Mouse (Mus musculus) gastrocnemius, adult 2 months (tissue): Measurements from ENCODE around the gene Cnnm2. TPM values are rescaled to one million over a fixed set of nuclear protein-coding genes. Genes with fewer than 3 reads are reported as not detected.

Experiments
- DNase-seq: peaks from one replicate; pipeline ENCODE4 v3.0.0; 2022
- H3K27ac ChIP-seq: fragments of 200-600 bp; 2 replicates; pipeline ENCODE4 v1.8.1; 2022; ENCODE audit warnings: mild to moderate bottlenecking
- H3K4me3 ChIP-seq: fragments of 200-600 bp; 2 replicates; pipeline ENCODE4 v1.8.1; 2022; ENCODE audit warnings: mild to moderate bottlenecking, moderate library complexity
- CTCF ChIP-seq: fragments of 200-600 bp; IDR thresholded peaks from 2 replicates; pipeline ENCODE4 v1.8.1; 2022; ENCODE audit warnings: antibody characterized with exemption, mild to moderate bottlenecking, moderate library complexity
- intact Hi-C: fragments of 180-260 bp; cut with DNase I; formaldehyde crosslinking; loops from one replicate; pipeline ENCODE4 v1.15.1; 2025
- total RNA-seq, 2 experiments: library from RNA; stranded (reverse); gene quantifications; 2 replicates each; pipeline ENCODE4 v1.2.3; 2021

Cnnm2 gene
- total RNA-seq, 2 experiments from 2014 or later: 2.7 to 3.6 TPM

DNA sequence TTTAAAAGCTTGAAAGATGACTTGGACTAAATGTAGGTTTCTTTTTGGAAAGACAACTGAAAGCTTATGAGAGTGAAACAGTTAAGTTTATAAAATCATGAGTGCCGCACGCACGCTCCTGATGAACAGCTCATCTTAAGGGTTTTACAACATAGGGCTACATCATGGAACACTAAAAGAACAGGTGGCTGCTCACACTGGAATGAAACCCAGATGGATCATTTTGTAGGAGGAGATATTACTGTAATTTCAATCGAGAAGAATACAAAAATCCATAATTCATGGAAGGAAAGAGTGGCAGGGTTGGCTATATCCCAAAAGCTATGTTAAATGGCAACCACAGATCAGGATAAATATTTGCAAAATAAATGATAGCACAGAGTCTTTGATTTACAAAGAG lies 61.1 kb downstream of the Cnnm2 start:
- no peak for DNase-seq
- TF ChIP-seq CTCF: no peak
- intact Hi-C loops: no loop called here
- no peak overlapping the region for H3K4me3 ChIP-seq
- no peak overlapping the region for H3K27ac ChIP-seq

DNA sequence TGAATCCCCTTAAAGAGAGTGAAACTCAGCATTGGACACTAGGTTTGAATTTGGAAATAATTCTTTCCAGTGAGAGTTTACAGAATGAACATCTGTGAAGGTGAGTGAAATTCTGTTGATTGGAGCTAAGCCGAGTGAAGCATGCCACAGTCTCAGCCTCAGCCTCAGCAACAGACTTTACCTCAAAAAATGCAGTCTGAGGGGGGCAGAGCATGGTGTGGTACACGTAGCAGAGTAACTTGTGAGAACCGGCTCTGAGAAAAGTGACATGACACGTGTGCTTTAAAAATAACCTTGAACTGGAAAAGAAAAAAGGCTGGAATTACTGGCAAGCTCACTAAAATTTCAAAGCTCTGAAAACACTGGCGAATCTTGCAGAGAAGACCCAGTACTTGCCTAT lies 62.4 kb downstream of the Cnnm2 start:
- H3K27ac ChIP-seq: no peak overlapping the region
- no peak for TF ChIP-seq CTCF
- no peak overlapping the region for H3K4me3 ChIP-seq
- DNase-seq: no peak
- intact Hi-C loops: no loop called here

DNA sequence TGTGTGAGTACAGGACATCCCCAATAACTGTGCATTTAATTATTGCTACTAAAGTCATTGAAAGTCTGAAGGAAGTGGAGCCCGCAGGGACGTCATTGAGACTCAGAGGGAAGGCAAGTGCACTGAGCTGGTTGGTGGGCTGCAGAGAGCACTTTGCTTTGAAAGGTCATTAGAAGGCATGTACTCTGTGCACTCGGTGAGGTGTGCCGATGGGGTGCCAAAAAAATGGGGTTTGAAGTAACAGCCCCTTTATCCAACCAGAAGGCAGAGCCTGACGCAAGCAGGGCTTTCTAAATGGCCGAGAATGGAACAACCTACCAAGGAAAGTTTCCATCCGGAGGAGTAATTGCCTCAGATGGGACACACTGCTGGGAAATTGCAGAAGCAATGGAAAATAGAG lies 63.5 kb downstream of the Cnnm2 start:
- no peak for TF ChIP-seq CTCF
- H3K4me3 ChIP-seq: no peak overlapping the region
- intact Hi-C loops: no loop called here
- no peak for DNase-seq
- no peak overlapping the region for H3K27ac ChIP-seq

DNA sequence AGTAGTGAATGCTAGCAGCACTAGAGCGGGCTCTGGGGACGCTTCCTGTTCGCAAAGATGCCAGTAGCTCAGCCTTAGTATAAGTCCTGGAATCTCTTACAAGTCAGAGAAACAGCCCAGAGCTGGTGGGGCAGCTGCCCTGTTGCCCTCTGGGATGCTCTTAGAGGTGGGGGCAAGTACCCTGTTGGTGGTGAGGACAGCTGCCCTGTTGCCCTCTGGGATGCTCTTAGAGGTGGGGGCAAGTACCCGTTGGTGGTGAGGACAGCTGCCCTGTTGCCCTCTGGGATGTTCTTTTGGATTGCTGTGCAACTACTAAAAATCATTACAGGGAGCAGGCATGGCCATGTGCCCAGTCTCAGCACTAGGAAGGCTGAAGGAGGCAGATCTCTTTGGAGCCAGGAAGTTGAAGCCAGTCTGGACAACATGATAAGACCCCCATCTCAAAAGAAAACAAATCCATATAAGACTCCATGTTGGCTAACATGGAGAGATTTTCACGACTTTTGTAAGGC lies 66.3 kb downstream of the Cnnm2 start:
- TF ChIP-seq CTCF: no peak
- Histone ChIP-seq H3K27ac (no peak overlapping the region), H3K4me3 (no peak overlapping the region)
- intact Hi-C loops: no loop called here
- DNase-seq: no peak

DNA sequence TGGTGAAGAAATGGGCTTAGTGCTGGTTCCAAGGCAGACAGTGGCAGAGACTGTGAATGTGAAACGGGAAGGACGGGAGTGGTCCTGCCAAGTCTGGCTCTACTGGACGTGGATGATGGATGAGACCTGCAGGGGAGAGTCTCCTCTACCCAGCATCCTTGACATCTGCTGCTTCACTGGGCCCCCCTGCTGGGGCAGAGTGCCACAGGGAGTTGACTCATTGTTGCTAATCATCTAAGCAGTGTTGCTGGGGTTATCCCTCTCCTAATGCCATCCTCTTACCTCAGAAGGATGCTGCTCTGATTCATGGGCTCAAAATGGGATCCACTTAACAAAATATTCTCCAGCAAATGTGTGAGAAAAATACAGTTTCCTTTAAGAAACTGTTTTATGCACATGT lies 67.6 kb downstream of the Cnnm2 start:
- H3K4me3 ChIP-seq: no peak overlapping the region
- no peak for DNase-seq
- intact Hi-C loops: no loop called here
- H3K27ac ChIP-seq: no peak overlapping the region
- TF ChIP-seq CTCF: no peak

DNA sequence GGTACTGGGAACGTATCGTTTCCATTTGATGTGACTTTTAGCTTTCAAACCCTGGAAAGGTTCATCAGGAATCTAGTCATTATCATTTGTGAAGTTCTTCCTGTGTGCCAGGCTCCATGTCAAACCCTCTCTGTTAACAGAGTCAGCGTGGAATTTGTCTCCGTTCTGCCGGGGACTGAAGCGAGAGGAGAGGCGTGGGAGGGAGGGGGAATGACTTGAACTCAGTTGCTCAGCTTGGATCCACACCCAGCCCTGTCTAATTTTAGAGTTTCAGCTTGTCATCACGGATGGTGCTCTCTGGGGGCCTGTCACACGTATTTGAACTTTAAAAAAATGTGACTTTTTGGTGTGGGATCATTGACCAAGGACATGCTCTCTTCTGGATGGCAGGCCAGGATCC lies 70.0 kb downstream of the Cnnm2 start:
- Histone ChIP-seq H3K4me3 (no peak overlapping the region), H3K27ac (no peak overlapping the region)
- TF ChIP-seq CTCF: no peak
- intact Hi-C loops: no loop called here
- no peak for DNase-seq

DNA sequence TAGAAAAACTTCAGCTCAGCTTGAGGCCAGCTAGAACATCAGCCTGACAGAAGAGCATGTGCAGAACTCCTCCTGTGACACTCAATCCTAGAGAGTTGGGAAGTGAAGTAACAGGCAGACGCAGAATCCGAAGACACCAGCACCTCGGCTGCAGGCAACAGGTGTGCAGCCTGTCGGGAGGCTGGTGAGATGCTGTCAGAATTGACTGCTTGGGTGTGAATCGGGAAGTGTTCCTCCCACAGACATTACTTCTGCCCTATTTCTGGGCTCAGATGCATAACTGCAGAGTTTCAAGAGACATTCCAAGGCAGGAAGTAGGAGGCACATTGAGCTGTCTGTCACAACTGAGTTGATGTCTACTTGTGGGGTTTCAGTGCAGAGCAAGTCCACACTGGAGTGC lies 72.9 kb downstream of the Cnnm2 start:
- intact Hi-C loops: no loop called here

DNA sequence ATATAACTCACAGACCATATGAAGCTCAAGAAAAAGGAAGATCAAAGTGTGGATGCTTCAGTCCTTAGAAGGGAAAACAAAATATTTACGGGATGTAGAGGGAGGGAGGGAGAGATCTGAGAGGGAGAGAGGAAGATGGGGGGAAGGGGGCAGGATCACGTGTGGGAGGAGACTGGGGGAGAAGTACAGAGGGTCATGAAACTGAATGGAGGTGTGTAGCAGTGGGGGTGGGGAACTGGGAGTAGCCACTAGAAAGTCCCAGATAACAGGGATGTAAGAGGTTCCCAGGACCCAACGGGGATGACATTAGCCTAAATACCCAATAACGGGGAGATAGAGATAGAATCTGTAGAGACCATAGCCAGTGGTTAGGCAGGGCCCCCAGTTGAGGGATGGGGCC lies 73.9 kb downstream of the Cnnm2 start:
- intact Hi-C loops: no loop called here
- no peak overlapping the region for H3K4me3 ChIP-seq
- no peak for TF ChIP-seq CTCF
- DNase-seq: no peak
- no peak overlapping the region for H3K27ac ChIP-seq

More for the DNA sequence above, 72.9 kb downstream of the Cnnm2 start:
- Histone ChIP-seq H3K27ac (no peak overlapping the region), H3K4me3 (no peak overlapping the region)
- DNase-seq: no peak
- no peak for TF ChIP-seq CTCF

DNA sequence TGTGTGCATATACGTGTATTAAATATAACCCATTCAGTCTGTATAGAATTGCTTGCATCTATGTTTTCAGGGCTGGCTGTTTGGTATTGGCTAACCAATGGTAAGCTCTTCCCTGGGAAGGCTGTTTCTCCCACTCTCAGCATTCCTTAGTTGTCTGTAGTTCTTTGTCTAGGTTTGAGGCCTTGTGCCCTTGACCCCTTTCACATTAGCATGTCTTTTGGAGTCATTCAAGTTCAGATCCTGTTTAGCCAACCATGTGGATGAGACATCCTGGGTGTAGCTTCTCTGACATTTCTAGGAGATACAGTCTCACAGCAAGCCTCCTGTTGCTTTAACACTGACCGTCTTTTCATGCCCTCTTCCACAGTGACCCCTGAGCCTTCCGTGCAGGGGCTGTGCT lies 74.7 kb downstream of the Cnnm2 start:
- intact Hi-C loops: no loop called here
- no peak for DNase-seq
- H3K27ac ChIP-seq: no peak overlapping the region
- H3K4me3 ChIP-seq: no peak overlapping the region
- TF ChIP-seq CTCF: no peak

DNA sequence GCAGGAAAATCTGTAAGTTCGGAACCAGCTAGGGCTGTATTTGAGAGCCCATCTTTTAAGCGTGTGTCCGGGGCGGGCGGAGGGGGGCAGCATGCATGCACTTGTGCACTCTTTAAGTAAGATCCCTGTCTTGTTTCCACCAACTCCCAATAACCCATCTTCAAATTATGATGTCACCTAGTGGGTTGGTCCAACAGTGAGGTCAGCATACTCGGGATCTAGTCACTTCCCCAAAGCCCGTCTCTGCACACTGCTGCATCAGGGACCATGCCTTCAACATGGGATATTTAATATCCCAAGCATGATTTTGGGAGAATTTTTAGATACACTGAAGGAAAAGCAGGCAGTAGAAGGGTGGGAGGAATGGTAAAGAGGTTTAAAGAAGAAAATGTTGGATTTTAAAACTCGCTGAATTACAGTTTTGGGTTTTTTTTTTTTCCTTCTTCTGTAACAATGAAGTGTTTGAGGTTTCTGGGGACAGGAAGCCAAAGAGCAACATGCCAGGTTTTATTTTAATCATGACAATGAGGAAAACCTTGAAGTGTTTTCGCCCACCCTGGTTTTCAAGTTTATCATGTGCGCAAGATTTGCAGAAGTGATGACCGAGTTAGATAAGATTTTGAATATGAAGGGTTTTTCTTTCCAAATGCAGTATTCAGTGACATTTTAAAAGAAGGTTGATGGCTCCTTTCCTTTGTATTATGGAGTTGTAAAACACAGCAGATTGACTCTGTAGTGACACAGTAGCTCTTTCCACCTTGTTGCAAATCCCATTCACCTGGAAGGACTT lies 76.1 kb downstream of the Cnnm2 start:
- H3K4me3 ChIP-seq: no peak overlapping the region
- intact Hi-C loops: no loop called here
- H3K27ac ChIP-seq: no peak overlapping the region
- DNase-seq: no peak
- no peak for TF ChIP-seq CTCF

DNA sequence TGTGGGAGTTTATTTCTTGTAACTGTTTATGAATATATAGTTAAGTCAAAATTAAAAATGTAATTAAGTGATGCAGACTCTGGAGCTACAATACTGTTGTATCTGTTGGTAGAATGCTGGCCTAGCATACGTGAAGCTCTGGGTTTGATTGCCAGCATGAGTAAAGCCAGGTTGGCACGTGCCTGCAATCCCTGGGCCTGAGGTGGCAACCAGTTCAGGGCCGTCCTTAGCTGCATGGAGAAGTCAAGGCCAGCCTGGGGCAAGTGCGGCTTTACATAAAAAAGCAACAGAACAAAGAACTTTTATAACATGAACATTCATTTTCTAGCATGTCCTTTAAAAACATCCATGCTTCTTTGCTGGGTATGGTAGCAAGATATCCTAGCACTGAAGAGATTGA lies 79.6 kb downstream of the Cnnm2 start:
- H3K4me3 ChIP-seq: no peak overlapping the region
- H3K27ac ChIP-seq: no peak overlapping the region
- no peak for DNase-seq
- TF ChIP-seq CTCF: no peak
- intact Hi-C loops: no loop called here

DNA sequence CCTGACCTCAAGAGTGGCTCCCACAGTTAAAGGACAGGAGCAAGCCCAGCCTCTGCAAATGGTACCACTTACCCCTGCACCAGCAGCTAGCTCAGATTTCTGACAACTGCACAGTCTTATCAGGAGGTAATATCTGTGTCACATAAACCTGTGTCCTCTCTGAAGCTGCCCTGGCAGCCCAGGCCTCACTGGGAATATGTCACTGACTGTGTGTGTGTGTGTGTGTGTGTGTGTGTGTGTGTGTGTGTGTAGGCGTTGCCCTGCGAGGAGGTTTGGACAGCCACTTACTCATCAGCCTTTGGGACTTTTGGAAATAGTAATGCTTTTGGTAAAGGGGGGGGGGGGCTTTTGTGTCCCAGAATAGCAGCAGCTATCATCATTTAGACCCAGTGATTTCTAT lies 81.6 kb downstream of the Cnnm2 start:
- intact Hi-C loops: no loop called here
- TF ChIP-seq CTCF: no peak
- peak overlapping the region; percentile 28 for H3K27ac ChIP-seq
- H3K4me3 ChIP-seq: no peak overlapping the region
- no peak for DNase-seq

DNA sequence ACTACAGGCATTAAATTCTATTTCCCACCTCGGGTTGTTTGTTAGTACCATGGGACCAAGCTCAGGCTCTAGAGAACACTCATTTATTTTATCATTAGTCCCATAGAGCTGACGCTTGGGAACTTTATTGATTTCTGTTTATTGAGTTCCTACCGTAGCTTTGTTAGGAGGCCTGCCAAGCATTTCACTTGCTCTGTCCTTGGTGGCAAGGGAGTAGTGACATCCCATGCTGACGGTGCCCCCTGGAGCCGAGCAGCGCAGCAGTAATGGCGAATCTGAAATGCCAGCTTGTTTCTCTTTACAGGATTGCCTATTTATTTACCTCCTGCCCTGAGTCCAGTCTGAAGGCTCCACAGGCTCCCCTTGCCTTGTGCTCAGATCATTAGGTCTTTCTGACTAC lies 84.7 kb downstream of the Cnnm2 start:
- Histone ChIP-seq H3K4me3 (no peak overlapping the region), H3K27ac (peak overlapping the region; percentile 48)
- DNase-seq: no peak
- intact Hi-C loops: no loop called here
- TF ChIP-seq CTCF: no peak

DNA sequence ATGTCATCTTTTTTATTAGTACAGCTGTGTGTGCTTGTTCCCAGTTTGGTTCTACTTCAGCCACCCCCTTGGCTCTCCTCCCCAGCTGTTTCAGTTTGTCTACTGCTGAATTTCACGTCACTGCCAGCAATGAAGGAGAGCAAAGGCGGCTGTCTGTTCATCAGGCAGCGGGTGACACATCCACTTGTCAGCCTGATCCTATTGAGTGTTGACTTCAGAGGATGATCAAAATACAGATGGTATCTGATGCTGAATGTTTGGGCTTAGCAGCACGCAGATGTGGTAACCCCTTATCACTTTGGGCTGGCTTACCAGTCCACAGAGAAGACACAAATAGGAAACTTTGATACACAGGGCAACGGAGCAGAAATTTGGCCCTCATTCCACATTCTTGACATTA lies 85.1 kb downstream of the Cnnm2 start:
- no peak for DNase-seq
- Histone ChIP-seq H3K4me3 (no peak overlapping the region), H3K27ac (peak overlapping the region; percentile 48)
- TF ChIP-seq CTCF: no peak
- intact Hi-C loops: no loop called here
